Mouse (Mus musculus) kidney, postnatal 0 days (tissue): Measurements from ENCODE around the gene Csad. TPM values are rescaled to one million over a fixed set of nuclear protein-coding genes. Genes with fewer than 3 reads are reported as not detected.

ENCODE experiments used
- ATAC-seq: fragments of 200-750 bp; cut with Nextera tagmentation; replicated peaks from 2 replicates; pipeline ENCODE4 v1.8.0; 2017; ENCODE audit warnings: low read depth, moderate number of reproducible peaks, moderate TSS enrichment, moderate library complexity; ENCODE audit not compliant: low FRiP score
- DNase-seq: peaks from one replicate; pipeline ENCODE4 v3.0.0-alpha.2; 2016; ENCODE audit warnings: low spot score
- H3K27ac ChIP-seq: fragments of 300-500 bp; sonication (generic); 2 replicates; pipeline ENCODE4 v1.5.1; 2014; ENCODE audit warnings: mild to moderate bottlenecking
- H3K27me3 ChIP-seq: fragments of 300-500 bp; sonication (generic); 2 replicates; pipeline ENCODE4 v1.6.1; 2014; ENCODE audit warnings: low read length, mixed read lengths; ENCODE audit not compliant: insufficient read depth
- H3K36me3 ChIP-seq: fragments of 300-500 bp; sonication (generic); 2 replicates; pipeline ENCODE4 v1.6.1; 2014; ENCODE audit warnings: low read length, mixed read lengths; ENCODE audit not compliant: insufficient read depth
- H3K4me1 ChIP-seq: fragments of 300-500 bp; sonication (generic); replicated peaks from 2 replicates; pipeline ENCODE4 v1.6.1; 2014; ENCODE audit warnings: antibody characterized with exemption, low read length, mixed read lengths; ENCODE audit not compliant: insufficient read depth
- H3K4me2 ChIP-seq: fragments of 300-500 bp; sonication (generic); 2 replicates; pipeline ENCODE4 v1.6.1; 2014; ENCODE audit warnings: mild to moderate bottlenecking, low read length, moderate library complexity, mixed read lengths
- H3K4me3 ChIP-seq: fragments of 300-500 bp; sonication (generic); replicated peaks from 2 replicates; pipeline ENCODE4 v1.5.1; 2014; ENCODE audit warnings: low read depth, low read length
- H3K9ac ChIP-seq: fragments of 300-500 bp; sonication (generic); 2 replicates; pipeline ENCODE4 v1.6.1; 2014; ENCODE audit warnings: low read depth, low read length
- H3K9me3 ChIP-seq: fragments of 300-500 bp; sonication (generic); replicated peaks from 2 replicates; pipeline ENCODE4 v1.6.1; 2016; ENCODE audit warnings: low read length, inconsistent platforms, mixed read lengths
- CTCF ChIP-seq: IDR thresholded peaks from 2 replicates; pipeline ENCODE4 v1.5.1; 2016; ENCODE audit warnings: antibody characterized with exemption, low read depth, mild to moderate bottlenecking, moderate library complexity
- WGBS: fragments of 180-500 bp; shearing (Covaris S2); extraction: QIAGEN DNeasy Blood & Tissue Kit; methylation state at CpG from one replicate; pipeline ENCODE4 v1.1.7; 2014; 5-methylcytosine and 5-hydroxymethylcytosine counted together
- polyA plus RNA-seq: library from polyadenylated mRNA; unstranded; fragments of >200 nt; fragmentation: Nextera tagmentation; extraction: Ambion mirVana; gene quantifications from 2 replicates; pipeline ENCODE4 v1.2.1, GENCODE M21; 2015

Csad gene
- polyA plus RNA-seq, 1 experiment from 2014 or later: 142 TPM

DNA sequence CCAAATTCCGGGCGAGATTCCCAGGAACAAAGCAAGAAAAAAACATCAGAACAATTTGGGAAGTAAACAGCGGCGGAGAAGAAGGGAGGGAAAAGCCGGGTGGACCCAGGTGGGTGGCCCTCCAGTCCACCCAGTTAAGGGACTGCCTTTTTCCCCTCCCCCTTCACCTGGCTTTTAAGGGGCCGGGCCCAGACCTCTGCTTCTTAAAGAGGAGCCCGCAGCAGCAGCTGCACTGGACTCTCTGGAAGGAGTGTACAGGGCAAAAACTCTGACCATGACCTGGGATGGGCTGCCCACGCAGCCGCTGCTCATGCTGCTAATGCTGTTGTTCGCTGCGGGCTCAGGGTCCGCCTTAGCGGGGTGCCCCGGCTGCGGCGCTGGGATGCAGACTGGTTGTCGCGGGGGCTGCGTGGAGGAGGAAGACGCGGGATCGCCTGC, 60.2 kb downstream of the Csad start, which contains the start of gene Igfbp6:
Gene Igfbp6 (plus strand): TSS at position 89 of the 438 bp plus-strand sequence.
- DNase-seq (no peak), ATAC-seq (0 out of 2 replicates have a peak, but pooled peaks have one; percentile 34)
- Histone ChIP-seq H3K9me3 (no peaks in the 10 kb centered on the region), H3K27ac (0 out of 2 replicates have a peak within 1 kb of the TSS, but pooled peaks have one; percentile 19), H3K36me3 (no peaks in the 10 kb centered on the region), H3K27me3 (0 out of 2 replicates have a peak, but pooled peaks cover 5% of the 10 kb centered on the region), H3K4me2 (peak within 1 kb of the TSS; percentile 56), H3K4me3 (peak within 1 kb of the TSS; percentile 33), H3K4me1 (peaks cover 11% of the 10 kb centered on the region), H3K9ac (peak within 1 kb of the TSS; percentile 44; the same call in 1 of the 2 replicates)
- WGBS: 6% methylated on average over 22 of the region's 22 CpGs
- no peak for TF ChIP-seq CTCF

DNA sequence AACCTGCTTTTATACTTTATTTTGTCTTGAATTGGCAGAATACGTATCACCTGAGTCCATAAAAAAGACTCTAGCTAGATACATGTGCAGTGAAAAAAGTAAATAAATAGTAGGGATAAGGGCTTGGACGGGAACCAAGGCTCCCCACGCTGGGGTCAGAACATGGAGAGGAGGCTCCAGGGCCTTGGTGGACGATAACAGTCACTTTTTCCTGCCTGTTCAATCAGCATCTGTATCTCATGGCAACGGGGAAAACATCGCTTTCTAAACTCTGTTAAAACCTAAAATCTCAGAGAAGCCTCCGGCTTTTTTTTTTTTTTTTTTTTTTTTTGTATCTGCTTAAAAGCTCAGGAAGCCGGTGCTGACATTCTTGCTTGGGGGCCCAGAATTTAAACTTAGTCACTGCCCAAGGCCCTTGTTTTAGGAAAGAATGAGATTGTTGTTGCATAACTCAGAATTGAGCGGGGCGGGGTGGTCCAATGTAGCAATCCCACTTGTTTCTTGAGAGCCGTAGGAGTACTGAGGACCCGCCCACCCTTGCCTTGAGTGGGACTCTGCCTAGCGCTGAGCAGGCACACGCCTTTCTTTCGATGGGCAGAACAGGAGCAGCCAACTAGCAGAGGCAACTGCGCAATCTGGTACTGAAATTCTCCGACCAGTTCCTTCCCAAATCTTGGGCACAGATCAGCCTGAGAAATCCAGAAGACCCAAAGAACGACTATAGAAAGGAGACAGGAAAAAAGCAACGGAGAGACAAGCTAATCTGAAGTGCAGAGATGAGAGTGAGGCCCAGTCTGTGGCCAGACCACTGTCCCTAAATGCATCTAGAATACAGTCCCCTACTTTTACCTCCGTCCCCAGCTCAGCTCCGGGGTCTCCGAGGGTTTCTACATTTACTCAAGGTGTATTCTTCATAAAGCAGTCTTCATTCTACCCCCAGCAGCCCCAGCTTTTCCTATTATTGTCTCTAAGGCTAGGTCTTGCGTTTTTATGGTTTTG, 61.3 kb downstream of the Csad start:
- DNase-seq (no peak), ATAC-seq (no peak)
- Histone ChIP-seq H3K4me2 (peak overlapping the region; percentile 56), H3K27me3 (0 out of 2 replicates have a peak, but pooled peaks cover 5% of the 10 kb centered on the region), H3K9ac (no peak overlapping the region), H3K27ac (no peak overlapping the region), H3K9me3 (no peaks in the 10 kb centered on the region), H3K4me1 (peaks cover 11% of the 10 kb centered on the region), H3K36me3 (no peaks in the 10 kb centered on the region), H3K4me3 (no peak overlapping the region)
- WGBS: 51% methylated on average over 23 of the region's 23 CpGs
- no peak for TF ChIP-seq CTCF

DNA sequence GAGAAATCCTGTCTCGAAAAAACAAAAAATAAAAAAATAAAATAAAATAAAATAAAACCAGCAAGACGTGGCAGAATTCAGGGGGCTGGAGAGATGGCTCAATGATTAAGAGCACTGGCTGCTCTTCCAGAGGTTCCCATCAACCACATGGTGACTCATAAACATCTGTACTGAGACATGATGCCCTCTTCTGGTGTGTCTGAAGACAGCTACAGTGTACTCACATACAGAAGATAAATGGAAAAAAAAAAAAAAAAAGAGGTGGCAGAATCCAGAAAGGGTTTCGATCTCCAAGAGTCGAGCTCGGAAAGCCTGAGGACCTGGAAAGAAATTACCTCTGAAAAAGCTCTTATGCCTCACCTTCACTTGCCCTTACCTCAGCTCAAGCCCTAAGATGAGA, 63.4 kb downstream of the Csad start:
- 91% methylated on average over 5 of the region's 5 CpGs for WGBS
- TF ChIP-seq CTCF: no peak
- Histone ChIP-seq H3K4me3 (no peak overlapping the region), H3K27me3 (0 out of 2 replicates have a peak, but pooled peaks cover 5% of the 10 kb centered on the region), H3K4me2 (no peak overlapping the region), H3K9ac (no peak overlapping the region), H3K27ac (no peak overlapping the region), H3K9me3 (no peaks in the 10 kb centered on the region), H3K4me1 (peaks cover 11% of the 10 kb centered on the region), H3K36me3 (no peaks in the 10 kb centered on the region)
- DNase-seq (no peak), ATAC-seq (no peak)

DNA sequence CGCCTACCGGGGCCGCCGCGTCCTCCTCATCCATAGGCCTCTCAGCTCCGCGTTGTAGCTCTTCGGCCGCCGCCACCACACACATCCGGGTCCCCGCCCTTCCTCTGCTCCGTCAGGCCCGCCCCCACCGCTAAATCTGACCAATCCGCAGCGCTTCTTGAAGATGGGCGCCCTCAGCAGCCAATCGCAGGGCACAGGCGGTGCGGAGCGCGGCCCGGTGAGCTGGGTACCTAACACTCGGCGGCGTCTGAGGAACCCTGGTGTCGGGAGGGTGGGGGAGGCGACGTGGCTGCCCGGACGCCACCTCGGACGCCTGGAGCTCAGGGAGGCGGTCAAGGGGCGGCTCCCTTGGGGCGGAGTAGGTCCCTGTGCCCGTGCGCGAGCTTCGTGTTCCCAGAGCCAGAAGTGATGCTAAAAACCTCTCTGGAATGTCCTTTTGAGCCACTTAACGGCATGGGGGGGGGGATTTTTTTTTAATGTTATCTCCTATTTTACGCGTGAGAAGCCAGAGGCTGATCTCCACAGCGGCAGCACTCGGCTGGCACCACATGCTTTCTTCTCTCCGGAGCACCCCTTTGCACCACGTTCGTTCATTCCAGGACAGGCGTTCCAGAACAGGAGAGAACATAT, 68.3 kb downstream of the Csad start, which contains the start of gene Spryd3:
Gene Spryd3 (minus strand): TSS at position 106 of the 630 bp plus-strand sequence.
- peaks cover 5% of the 10 kb centered on the region; the same call in 1 of the 2 replicates for H3K4me1 ChIP-seq
- no peaks in the 10 kb centered on the region for H3K9me3 ChIP-seq
- peak within 1 kb of the TSS; percentile 72 for H3K9ac ChIP-seq
- TF ChIP-seq CTCF: no peak
- under 1% methylated on average over 49 of the region's 50 CpGs for WGBS
- H3K27me3 ChIP-seq: no peaks in the 10 kb centered on the region
- peak within 1 kb of the TSS; percentile 43 for H3K27ac ChIP-seq
- peaks cover 13% of the 10 kb centered on the region for H3K36me3 ChIP-seq
- DNase-seq (peak; percentile 98), ATAC-seq (peak; percentile 99)
- H3K4me3 ChIP-seq: peak within 1 kb of the TSS; percentile 77
- peak within 1 kb of the TSS; percentile 65 for H3K4me2 ChIP-seq

DNA sequence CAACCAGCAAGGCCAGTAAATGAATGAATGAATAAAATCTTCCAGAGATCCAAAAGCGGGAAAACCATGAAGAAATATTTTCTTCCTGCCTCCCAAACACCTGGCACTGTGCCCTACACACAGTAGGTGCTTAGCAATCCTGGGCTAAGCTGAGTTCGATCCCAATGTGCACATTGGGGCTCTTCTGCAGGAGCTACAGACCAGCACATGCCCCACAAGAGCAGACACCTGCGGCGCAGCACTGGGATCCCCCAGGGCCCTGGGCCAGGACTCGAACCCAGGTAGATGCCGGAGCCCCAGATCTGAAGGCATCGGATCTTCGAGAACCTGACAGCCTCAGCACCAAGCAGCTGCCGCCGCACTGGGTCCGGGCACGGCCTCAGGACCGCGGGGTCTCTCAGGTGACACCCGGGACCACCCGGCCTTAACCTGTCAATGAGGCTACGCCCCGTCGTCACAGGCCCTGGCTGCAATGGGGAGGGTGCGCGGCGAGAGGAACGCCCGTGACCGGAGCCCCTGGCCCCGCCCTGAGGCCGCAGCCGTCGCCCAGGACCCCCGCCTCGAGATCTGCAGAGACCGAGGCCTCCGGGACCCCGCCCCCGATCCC, 68.9 kb downstream of the Csad start:
- no peak for DNase-seq
- no peaks in the 10 kb centered on the region for H3K9me3 ChIP-seq
- H3K9ac ChIP-seq: peak overlapping the region; percentile 72
- H3K27me3 ChIP-seq: no peaks in the 10 kb centered on the region
- peaks cover 5% of the 10 kb centered on the region; the same call in 1 of the 2 replicates for H3K4me1 ChIP-seq
- WGBS: 2% methylated on average over 35 of the region's 35 CpGs
- peaks cover 16% of the 10 kb centered on the region for H3K36me3 ChIP-seq
- H3K27ac ChIP-seq: peak overlapping the region; percentile 43
- H3K4me3 ChIP-seq: peak overlapping the region; percentile 77
- no peak for TF ChIP-seq CTCF
- H3K4me2 ChIP-seq: peak overlapping the region; percentile 65
- peak; percentile 72 for ATAC-seq

DNA sequence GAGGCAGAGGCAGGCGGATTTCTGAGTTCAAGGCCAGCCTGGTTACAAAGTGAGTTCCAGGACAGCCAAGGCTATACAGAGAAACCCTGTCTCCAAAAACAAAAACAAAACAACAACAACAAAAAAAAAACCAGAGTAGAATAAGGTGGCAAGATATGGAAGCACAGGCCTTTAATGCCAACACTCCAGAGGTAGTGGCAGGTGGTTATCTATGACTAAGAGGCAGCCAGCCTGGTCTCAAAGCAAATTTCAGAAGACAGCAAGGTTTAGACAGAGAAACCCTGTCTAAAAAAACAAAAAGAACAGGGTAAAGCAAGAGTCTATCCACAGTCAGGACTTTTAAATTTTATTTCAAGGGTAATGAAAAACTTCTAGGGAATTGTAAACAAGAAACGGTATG, 69.8 kb downstream of the Csad start:
- 81% methylated on average over 2 of the region's 2 CpGs for WGBS
- Histone ChIP-seq H3K27me3 (no peaks in the 10 kb centered on the region), H3K9me3 (no peaks in the 10 kb centered on the region), H3K9ac (no peak overlapping the region), H3K36me3 (peaks cover 25% of the 10 kb centered on the region), H3K27ac (no peak overlapping the region), H3K4me1 (peaks cover 5% of the 10 kb centered on the region; the same call in 1 of the 2 replicates), H3K4me2 (peak overlapping the region; percentile 65; the same call in 1 of the 2 replicates), H3K4me3 (no peak overlapping the region)
- ATAC-seq: no peak
- TF ChIP-seq CTCF: no peak
- no peak for DNase-seq
